Mouse (Mus musculus) neural tube, embryonic 13.5 days (tissue): ENCODE data around the gene Olfr370. TPM values are rescaled to one million over a fixed set of nuclear protein-coding genes. Genes with fewer than 3 reads are reported as not detected.

Experiments
- ATAC-seq: fragments of 200-750 bp; cut with Nextera tagmentation; 2 replicates; pipeline ENCODE4 v1.8.0; 2017; ENCODE audit warnings: low read depth, mild to moderate bottlenecking, moderate TSS enrichment, moderate library complexity
- H3K27ac ChIP-seq: fragments of 300-500 bp; sonication (generic); replicated peaks from 2 replicates; pipeline ENCODE4 v1.5.1; 2015; ENCODE audit warnings: moderate library complexity, mild to moderate bottlenecking, inconsistent platforms
- H3K27me3 ChIP-seq: fragments of 300-500 bp; sonication (generic); 2 replicates; pipeline ENCODE4 v1.6.1; 2015; ENCODE audit warnings: mild to moderate bottlenecking, inconsistent platforms
- H3K36me3 ChIP-seq: fragments of 300-500 bp; sonication (generic); 2 replicates; pipeline ENCODE4 v1.6.1; 2015; ENCODE audit warnings: mild to moderate bottlenecking, inconsistent platforms
- H3K4me1 ChIP-seq: fragments of 300-500 bp; sonication (generic); replicated peaks from 2 replicates; pipeline ENCODE4 v1.6.1; 2015; ENCODE audit warnings: inconsistent platforms
- H3K4me2 ChIP-seq: fragments of 300-500 bp; sonication (generic); 2 replicates; pipeline ENCODE4 v1.6.1; 2015; ENCODE audit warnings: inconsistent platforms, mild to moderate bottlenecking, moderate library complexity
- H3K4me3 ChIP-seq: fragments of 300-500 bp; sonication (generic); 2 replicates; pipeline ENCODE4 v1.5.1; 2015; ENCODE audit warnings: mild to moderate bottlenecking, inconsistent platforms
- H3K9ac ChIP-seq: fragments of 300-500 bp; sonication (generic); 2 replicates; pipeline ENCODE4 v1.6.1; 2015; ENCODE audit warnings: moderate library complexity, mild to moderate bottlenecking, inconsistent platforms
- H3K9me3 ChIP-seq: fragments of 300-500 bp; sonication (generic); 2 replicates; pipeline ENCODE4 v1.6.1; 2016; ENCODE audit warnings: inconsistent platforms
- WGBS: fragments of 180-500 bp; shearing (Covaris S2); methylation state at CpG from one replicate; pipeline ENCODE4 v1.1.7; 2015; 5-methylcytosine and 5-hydroxymethylcytosine counted together
- polyA plus RNA-seq: library from polyadenylated mRNA; unstranded; fragments of >200 nt; fragmentation: Nextera tagmentation; extraction: Ambion mirVana; gene quantifications from 2 replicates; pipeline ENCODE4 v1.2.1, GENCODE M21; 2015

Olfr370 gene
- polyA plus RNA-seq, 1 experiment from 2014 or later, result 0.04 TPM

DNA sequence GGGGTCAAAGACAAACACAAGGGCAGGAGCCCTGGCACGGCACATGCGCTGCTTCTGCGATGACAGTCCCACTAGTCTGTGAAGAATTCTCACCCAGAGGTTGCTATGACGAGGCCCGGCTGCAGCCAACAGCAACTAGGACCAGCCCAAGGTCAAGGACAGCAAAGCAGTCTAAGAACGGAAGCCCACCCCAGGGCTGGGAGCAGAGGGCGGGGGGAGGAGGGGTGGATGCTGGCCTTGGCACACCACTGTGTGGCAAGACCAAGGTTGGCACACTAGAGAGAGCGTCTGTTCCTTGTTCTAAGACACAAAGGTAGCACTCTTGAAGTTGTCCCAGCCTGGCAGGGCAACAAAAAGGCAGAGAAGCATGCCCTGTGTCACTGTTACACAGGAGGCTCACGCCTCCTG lies 41.8 kb downstream of the Olfr370 start:
- peak overlapping the region; percentile 41 for H3K9ac ChIP-seq
- 62% methylated on average over 9 of the region's 9 CpGs for WGBS
- no peaks in the 10 kb centered on the region for H3K27me3 ChIP-seq
- peaks cover 81% of the 10 kb centered on the region for H3K4me1 ChIP-seq
- H3K27ac ChIP-seq, result 0 out of 2 replicates have a peak overlapping the region, but pooled peaks have one; percentile 9
- H3K9me3 ChIP-seq, result no peaks in the 10 kb centered on the region
- peaks cover 20% of the 10 kb centered on the region for H3K36me3 ChIP-seq
- no peak overlapping the region for H3K4me2 ChIP-seq
- no peak overlapping the region for H3K4me3 ChIP-seq
- no peak for ATAC-seq

DNA sequence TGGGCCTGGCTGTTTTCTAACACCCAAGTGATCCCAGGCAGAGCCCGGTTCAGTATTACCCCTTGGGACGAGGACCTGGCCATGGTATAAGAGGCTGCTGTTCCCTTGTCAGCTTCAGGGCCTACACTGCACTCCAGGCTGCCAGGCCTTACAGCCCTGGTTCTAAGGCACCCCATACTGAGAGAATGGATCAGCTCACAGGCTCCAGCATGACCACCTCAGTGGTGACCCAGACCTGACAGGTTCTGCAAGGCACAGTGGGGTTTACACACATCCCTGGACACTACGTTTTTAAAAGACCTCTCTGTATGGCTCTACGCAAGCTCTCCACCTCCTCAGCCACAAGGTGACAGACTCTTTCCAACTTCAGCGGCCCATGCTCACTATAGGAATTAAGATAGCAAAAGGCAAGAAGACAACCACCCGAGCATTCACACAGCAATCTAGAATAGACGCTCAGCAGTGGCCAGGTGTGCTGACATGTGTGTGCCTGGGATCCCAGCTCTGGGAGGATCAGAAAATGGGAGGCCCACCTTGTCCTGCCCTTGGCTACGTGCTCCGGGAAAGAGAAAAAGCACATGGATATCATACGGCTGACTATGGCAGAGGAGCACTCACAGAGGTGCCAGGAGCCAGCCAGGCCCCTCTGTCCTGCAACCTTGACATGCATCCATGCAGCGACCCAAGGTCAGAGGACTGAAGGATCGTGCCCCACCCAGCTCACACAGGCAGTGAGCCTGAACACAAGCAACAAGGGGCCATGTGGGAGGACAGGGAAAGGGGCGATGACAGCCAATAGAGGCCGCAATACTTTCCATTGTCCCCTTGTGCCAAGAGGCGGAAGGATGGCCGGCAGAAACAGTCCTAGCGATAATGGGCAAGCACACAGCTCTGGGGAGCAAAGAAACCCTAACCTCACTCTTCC lies 42.8 kb downstream of the Olfr370 start:
- Histone ChIP-seq H3K4me3 (no peak overlapping the region), H3K9ac (0 out of 2 replicates have a peak overlapping the region, but pooled peaks have one; percentile 23), H3K4me1 (peaks cover 90% of the 10 kb centered on the region), H3K27ac (peak overlapping the region; percentile 55; the same call in 1 of the 2 replicates), H3K9me3 (no peaks in the 10 kb centered on the region), H3K4me2 (no peak overlapping the region), H3K27me3 (no peaks in the 10 kb centered on the region), H3K36me3 (peaks cover 10% of the 10 kb centered on the region)
- no peak for ATAC-seq
- WGBS, result 73% methylated on average over 17 of the region's 17 CpGs

DNA sequence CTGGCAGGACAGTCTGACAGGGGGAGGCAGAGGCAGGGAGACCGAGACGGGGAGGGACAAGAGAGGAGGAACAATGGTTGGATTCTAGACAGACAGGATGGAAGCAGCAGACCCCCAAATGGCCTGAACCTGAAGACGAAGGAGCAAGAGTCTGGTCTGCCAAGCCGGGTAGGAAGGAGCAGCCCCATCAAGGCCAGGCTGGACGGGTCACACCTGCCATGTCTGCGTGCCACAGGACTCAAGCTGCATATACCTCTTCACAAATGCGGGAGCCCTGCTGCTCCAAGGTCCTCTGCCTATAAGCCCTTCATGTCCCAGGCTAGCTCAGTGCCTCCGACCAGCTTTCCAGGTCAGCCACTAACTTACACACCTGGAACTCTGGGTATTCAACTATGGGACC lies 44.1 kb downstream of the Olfr370 start:
- no peak for ATAC-seq
- peaks cover under 1% of the 10 kb centered on the region; the same call in 1 of the 2 replicates for H3K36me3 ChIP-seq
- H3K4me3 ChIP-seq, result no peak overlapping the region
- 92% methylated on average over 8 of the region's 8 CpGs for WGBS
- no peaks in the 10 kb centered on the region for H3K9me3 ChIP-seq
- H3K4me1 ChIP-seq, result peaks cover 96% of the 10 kb centered on the region
- no peak overlapping the region for H3K4me2 ChIP-seq
- H3K27me3 ChIP-seq, result no peaks in the 10 kb centered on the region
- H3K9ac ChIP-seq, result no peak overlapping the region
- H3K27ac ChIP-seq, result peak overlapping the region; percentile 15

DNA sequence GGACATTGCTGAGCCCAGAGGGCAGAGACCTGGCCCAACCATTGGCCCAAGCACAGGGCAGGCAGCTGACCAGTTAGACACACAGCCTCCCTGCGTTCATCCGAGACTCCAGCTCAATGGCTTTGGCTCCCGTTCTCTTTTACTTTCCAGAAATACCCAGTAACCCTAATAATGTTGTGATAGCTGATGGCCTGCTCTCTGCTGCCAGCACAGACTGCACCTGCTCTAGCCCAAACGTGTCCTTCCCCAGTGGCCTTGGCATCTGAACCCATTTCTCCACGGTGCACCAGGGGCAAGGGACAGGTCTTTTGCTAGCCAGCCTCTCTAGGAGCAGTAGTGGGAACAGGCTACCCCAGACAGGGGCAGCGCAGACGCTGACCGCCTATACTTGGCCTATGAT lies 45.2 kb downstream of the Olfr370 start:
- H3K9ac ChIP-seq, result no peak overlapping the region
- H3K4me1 ChIP-seq, result peaks cover 90% of the 10 kb centered on the region
- no peaks in the 10 kb centered on the region for H3K27me3 ChIP-seq
- H3K27ac ChIP-seq, result no peak overlapping the region
- no peak overlapping the region for H3K4me2 ChIP-seq
- H3K4me3 ChIP-seq, result no peak overlapping the region
- H3K9me3 ChIP-seq, result no peaks in the 10 kb centered on the region
- WGBS, result 90% methylated on average over 8 of the region's 8 CpGs
- ATAC-seq, result no peak
- H3K36me3 ChIP-seq, result peaks cover 7% of the 10 kb centered on the region; the same call in 1 of the 2 replicates

DNA sequence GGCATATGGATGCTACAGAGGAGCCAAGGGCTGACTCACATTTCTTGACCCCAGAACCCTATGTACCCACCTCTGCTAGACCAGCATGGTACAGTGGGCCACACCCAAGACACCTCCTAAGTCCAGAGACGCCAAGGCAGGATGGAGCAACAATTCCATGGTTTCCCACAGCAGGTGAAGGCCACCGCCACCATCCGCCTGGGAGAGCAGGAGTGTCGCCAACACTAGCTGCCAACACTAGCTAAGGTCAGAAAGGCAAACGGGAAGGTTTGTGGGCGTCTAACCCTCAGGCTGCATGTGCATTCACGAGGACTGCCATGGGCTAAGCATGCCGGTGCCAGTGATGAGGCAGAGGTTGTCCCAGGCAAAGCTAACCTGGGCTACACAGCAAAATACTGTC lies 46.6 kb downstream of the Olfr370 start:
- Histone ChIP-seq H3K4me3 (no peak overlapping the region), H3K9me3 (no peaks in the 10 kb centered on the region), H3K27ac (no peak overlapping the region), H3K27me3 (no peaks in the 10 kb centered on the region), H3K4me2 (no peak overlapping the region), H3K36me3 (peaks cover 15% of the 10 kb centered on the region), H3K9ac (no peak overlapping the region), H3K4me1 (peaks cover 81% of the 10 kb centered on the region)
- no peak for ATAC-seq
- 83% methylated on average over 8 of the region's 8 CpGs for WGBS

DNA sequence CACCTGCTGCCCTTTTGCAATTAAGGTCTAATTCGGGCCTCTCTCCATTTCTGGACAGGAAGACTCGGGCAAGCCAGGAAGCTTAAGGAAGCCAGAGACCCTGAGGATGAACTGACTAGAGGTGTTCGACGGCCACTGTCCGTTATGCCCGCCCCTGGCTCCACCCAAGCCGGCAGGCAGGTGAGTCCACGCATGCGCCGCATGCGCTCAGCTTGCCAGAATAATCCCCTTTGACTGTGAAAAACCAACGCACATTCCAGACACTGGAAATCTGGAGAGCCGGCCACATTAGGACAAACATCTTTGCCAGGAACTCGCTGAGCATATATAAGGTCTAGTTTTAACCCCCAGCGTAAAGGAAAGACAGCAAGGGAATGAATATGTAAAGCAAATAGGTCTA lies 47.7 kb downstream of the Olfr370 start:
- H3K4me2 ChIP-seq, result no peak overlapping the region
- 91% methylated on average over 15 of the region's 15 CpGs for WGBS
- no peak overlapping the region for H3K9ac ChIP-seq
- H3K27me3 ChIP-seq, result no peaks in the 10 kb centered on the region
- peaks cover 18% of the 10 kb centered on the region for H3K36me3 ChIP-seq
- no peak overlapping the region for H3K4me3 ChIP-seq
- peaks cover 83% of the 10 kb centered on the region for H3K4me1 ChIP-seq
- no peaks in the 10 kb centered on the region for H3K9me3 ChIP-seq
- H3K27ac ChIP-seq, result no peak overlapping the region
- ATAC-seq, result no peak

DNA sequence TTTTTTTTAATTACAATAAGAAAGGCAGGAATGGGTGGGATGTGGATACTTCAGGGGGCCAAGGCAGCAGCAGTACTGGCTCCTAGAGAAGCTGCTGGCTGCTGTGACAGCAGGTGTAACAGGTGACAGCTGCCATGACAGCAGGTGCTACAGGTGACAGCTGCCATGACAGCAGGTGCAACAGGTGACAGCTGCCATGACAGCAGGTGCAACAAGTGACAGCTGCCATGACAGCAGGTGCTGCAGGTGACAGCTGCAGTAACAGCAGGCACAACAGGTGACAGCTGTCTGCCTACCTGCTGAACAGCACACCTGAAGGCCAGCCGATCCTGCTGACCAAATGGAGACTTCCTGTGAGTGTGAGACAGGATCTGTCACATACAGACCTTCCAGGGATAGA lies 49.2 kb downstream of the Olfr370 start:
- peaks cover 82% of the 10 kb centered on the region for H3K4me1 ChIP-seq

DNA sequence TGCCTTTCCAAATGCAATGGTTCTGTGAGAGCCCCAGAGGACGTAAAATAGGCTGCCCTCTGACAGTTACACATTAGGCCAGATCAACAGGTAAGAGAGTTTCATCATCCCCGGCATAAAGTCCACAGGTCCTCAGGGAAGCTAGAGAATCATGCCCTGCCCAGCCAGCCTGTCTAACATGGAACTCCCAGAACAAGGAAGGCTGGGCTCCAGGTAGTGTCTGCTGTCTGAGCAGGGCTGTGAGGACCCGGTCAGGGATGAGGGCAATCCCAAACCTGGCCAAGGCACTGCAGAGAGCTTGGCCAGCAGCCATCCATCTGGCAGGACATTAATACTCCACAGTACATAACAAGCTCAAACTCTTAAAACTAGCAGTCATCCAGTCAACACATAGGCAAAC lies 49.8 kb downstream of the Olfr370 start:
- H3K4me3 ChIP-seq, result no peak overlapping the region
- H3K4me1 ChIP-seq, result peaks cover 82% of the 10 kb centered on the region
- no peak overlapping the region for H3K27ac ChIP-seq
- H3K27me3 ChIP-seq, result no peaks in the 10 kb centered on the region
- WGBS, result 77% methylated on average over 3 of the region's 3 CpGs
- H3K9ac ChIP-seq, result no peak overlapping the region
- peaks cover 25% of the 10 kb centered on the region for H3K36me3 ChIP-seq
- no peaks in the 10 kb centered on the region for H3K9me3 ChIP-seq
- no peak overlapping the region for H3K4me2 ChIP-seq
- no peak for ATAC-seq

More for the DNA sequence above, 49.2 kb downstream of the Olfr370 start:
- no peak for ATAC-seq
- Histone ChIP-seq H3K27me3 (no peaks in the 10 kb centered on the region), H3K4me2 (no peak overlapping the region), H3K9me3 (no peaks in the 10 kb centered on the region), H3K36me3 (peaks cover 21% of the 10 kb centered on the region), H3K27ac (no peak overlapping the region), H3K9ac (no peak overlapping the region), H3K4me3 (no peak overlapping the region)
- 87% methylated on average over 1 of the region's 1 CpGs for WGBS

DNA sequence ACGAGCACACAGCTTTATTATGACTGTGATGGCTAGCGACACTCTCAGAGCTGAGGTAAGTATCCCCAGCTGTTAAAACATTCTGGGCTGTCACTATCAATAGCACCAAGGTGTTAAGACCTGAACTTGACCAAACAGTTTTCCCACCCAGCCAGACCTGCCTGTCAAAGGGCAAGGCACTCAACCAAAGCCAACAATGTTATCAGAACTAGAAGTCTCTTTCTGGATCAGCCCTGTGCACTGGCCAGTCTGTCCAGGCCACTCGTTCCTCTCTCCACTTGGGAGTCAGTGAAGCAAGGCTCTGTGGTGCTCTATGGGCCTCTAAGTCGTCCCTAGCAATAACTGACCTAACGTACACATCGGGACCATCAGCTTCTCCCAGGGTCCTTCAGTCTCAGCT lies 52.1 kb downstream of the Olfr370 start:
- Histone ChIP-seq H3K4me2 (no peak overlapping the region), H3K4me3 (no peak overlapping the region), H3K4me1 (peaks cover 82% of the 10 kb centered on the region), H3K36me3 (peaks cover 34% of the 10 kb centered on the region), H3K27ac (no peak overlapping the region), H3K9ac (no peak overlapping the region), H3K27me3 (no peaks in the 10 kb centered on the region), H3K9me3 (no peaks in the 10 kb centered on the region)
- 88% methylated on average over 6 of the region's 6 CpGs for WGBS
- no peak for ATAC-seq

DNA sequence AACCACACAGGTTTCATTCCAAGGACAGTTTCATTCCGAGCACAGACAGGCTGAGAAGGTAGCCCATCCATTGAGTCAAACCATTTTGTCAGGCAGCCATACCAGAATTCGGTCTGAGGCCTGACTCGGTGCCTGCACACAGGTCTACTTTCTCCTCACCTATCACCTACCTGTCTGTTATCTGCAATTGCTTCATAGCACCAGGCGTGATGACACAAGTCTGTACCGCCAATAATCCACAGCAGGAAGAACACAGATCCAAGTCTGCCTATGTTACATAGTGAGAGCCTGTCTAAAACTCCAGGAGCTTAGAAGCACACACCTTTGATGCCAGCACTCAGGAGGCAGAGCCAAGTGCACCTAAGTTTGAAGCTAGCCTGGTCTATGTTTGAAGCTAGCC lies 53.3 kb downstream of the Olfr370 start:
- no peak overlapping the region for H3K4me3 ChIP-seq
- H3K27ac ChIP-seq, result no peak overlapping the region
- peaks cover 34% of the 10 kb centered on the region for H3K36me3 ChIP-seq
- no peaks in the 10 kb centered on the region for H3K9me3 ChIP-seq
- WGBS, result 91% methylated on average over 5 of the region's 5 CpGs
- H3K4me2 ChIP-seq, result no peak overlapping the region
- peaks cover 79% of the 10 kb centered on the region for H3K4me1 ChIP-seq
- no peak for ATAC-seq
- no peaks in the 10 kb centered on the region for H3K27me3 ChIP-seq
- no peak overlapping the region for H3K9ac ChIP-seq

DNA sequence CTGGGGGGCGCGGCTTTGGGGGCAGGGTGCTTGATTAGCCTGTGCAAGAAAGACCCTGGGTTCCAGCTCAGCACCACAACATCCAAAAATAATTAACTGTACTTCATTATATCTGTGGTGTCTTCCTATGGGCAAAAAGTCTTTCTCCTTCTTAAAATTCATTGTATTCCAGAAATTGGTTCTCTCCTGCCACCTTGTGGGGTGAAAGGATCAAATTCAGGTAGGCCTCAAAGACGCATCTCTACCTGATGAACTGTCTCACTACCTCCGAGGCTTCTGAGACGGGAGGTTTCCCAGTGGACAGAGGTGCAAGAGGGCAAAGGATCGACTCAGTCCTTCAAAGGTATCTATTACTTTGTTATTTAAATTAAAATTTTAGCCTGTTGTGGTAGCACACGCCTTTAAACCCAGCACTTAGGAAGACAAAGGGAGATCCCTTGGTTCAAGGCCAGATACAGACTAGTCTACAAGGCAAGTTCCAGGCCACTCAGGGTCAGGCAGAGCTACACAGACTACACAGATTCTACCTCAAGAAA lies 55.0 kb downstream of the Olfr370 start:
- no peak for ATAC-seq
- peaks cover 72% of the 10 kb centered on the region for H3K4me1 ChIP-seq
- H3K4me3 ChIP-seq, result 0 out of 2 replicates have a peak overlapping the region, but pooled peaks have one; percentile 86
- H3K9ac ChIP-seq, result 0 out of 2 replicates have a peak overlapping the region, but pooled peaks have one; percentile 6
- H3K4me2 ChIP-seq, result peak overlapping the region; percentile 85
- H3K27me3 ChIP-seq, result no peaks in the 10 kb centered on the region
- WGBS, result 87% methylated on average over 7 of the region's 7 CpGs
- no peak overlapping the region for H3K27ac ChIP-seq
- peaks cover 30% of the 10 kb centered on the region for H3K36me3 ChIP-seq
- no peaks in the 10 kb centered on the region for H3K9me3 ChIP-seq

DNA sequence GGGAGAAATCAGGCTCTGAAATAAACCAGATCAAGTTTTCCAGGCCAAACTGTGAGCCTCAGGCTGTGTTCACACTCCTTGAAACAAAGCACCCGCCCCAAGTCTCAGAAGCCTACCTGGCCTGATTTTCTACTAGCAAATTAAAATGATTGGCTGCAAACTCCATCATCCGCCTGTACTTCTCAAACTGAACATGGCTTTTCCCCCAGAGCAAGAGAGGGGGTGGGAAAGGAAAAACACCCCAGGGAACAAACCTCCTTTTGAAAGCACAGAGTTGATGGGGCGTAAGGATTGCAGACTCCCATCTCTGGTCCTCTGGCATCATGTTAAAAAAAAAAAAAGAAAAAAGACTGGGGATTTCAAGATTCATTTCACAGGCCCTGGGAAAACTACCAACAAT lies 57.1 kb downstream of the Olfr370 start:
- 60% methylated on average over 3 of the region's 3 CpGs for WGBS

More for the DNA sequence above, 57.1 kb downstream of the Olfr370 start:
- ATAC-seq, result no peak
- Histone ChIP-seq H3K9ac (peak overlapping the region; percentile 96), H3K27me3 (no peaks in the 10 kb centered on the region), H3K27ac (0 out of 2 replicates have a peak overlapping the region, but pooled peaks have one; percentile 23), H3K9me3 (no peaks in the 10 kb centered on the region), H3K36me3 (peaks cover 19% of the 10 kb centered on the region; the same call in 1 of the 2 replicates), H3K4me1 (peaks cover 63% of the 10 kb centered on the region), H3K4me3 (peak overlapping the region; percentile 86), H3K4me2 (peak overlapping the region; percentile 85)
